In genomic region chr8:71340625-71341024, GRCm38 (mm10) we compare ENCODE assay signal across 7 mouse cellular contexts. TPM values are rescaled to one million over a fixed set of nuclear protein-coding genes. Genes with fewer than 3 reads are reported as not detected.
DNase-seq lines count a peak whose midpoint lies in the region; ATAC-seq and TF ChIP-seq lines count a peak whose summit lies in the region.

No protein-coding gene starts in this region.

- H3K4me1 ChIP-seq in kidney, embryonic 14.5 days (ENCODE audit: control insufficient read depth, insufficient read depth, low read length): no peaks in the 10 kb centered on the region
- H3K4me1 ChIP-seq in MEL (ENCODE audit: control insufficient read depth in 1 of 2, insufficient read depth in 2 of 2, low read length in 2 of 2): no peaks in the 10 kb centered on the region

- WGBS in kidney, embryonic 14.5 days: 80% methylated on average over 5 of the region's 5 CpGs

- no peaks in the 10 kb centered on the region for H3K9me3 ChIP-seq in kidney, embryonic 14.5 days (ENCODE audit: control insufficient read depth, low read length)
- no peaks in the 10 kb centered on the region for H3K9me3 ChIP-seq in MEL (replicated peaks; ENCODE audit: insufficient read depth, low read length)

- no peak overlapping the region for H3K4me2 ChIP-seq in kidney, embryonic 14.5 days (replicated peaks; ENCODE audit: low read depth, low read length)

- no peak overlapping the region for H3K4me3 ChIP-seq in kidney, embryonic 14.5 days (ENCODE audit: low read length)
- H3K4me3 ChIP-seq in MEL (ENCODE audit: control insufficient read depth in 1 of 2, insufficient read depth in 1 of 2, low read depth in 2 of 2, low read length in 2 of 2): no peak overlapping the region

- ATAC-seq in kidney, embryonic 14.5 days (ENCODE audit: low FRiP score, low TSS enrichment): no peak

- no peak overlapping the region for H3K27ac ChIP-seq in kidney, embryonic 14.5 days (ENCODE audit: low read depth, low read length)
- no peak overlapping the region for H3K27ac ChIP-seq in MEL (ENCODE audit: control insufficient read depth, low read depth, low read length)

- DNase-seq in kidney, adult 18-20 months: peak; percentile 48
- DNase-seq in MEL (ENCODE audit: low read depth, low spot score): peak; percentile 60
- peak; percentile 40 for DNase-seq in c-Kit-positive CD71-negative TER-119-negative erythroid progenitor cells, embryonic 14.5 days (ENCODE audit: low read depth)
- DNase-seq in kidney, postnatal 25 days: peak; percentile 56 to 73
- DNase-seq in spleen, adult 12 weeks (ENCODE audit: low spot score): peak; percentile 18
- no peak for DNase-seq in right cerebral cortex, postnatal 14 days

- H3K27me3 ChIP-seq in kidney, embryonic 14.5 days (ENCODE audit: control insufficient read depth, insufficient read depth, low read length): no peaks in the 10 kb centered on the region
- H3K27me3 ChIP-seq in MEL (ENCODE audit: control insufficient read depth in 1 of 2, insufficient read depth in 2 of 2, low read length in 2 of 2): no peaks in the 10 kb centered on the region

- no peaks in the 10 kb centered on the region for H3K79me2 ChIP-seq in MEL (ENCODE audit: control insufficient read depth, insufficient read depth, low read length, poor library complexity)

- TF ChIP-seq RAD21 in MEL (IDR thresholded peaks at IDR 0.05; ENCODE audit: low read depth, low read length): peak; percentile 53

- H3K36me3 ChIP-seq in kidney, embryonic 14.5 days (ENCODE audit: control insufficient read depth, insufficient read depth, low read length): peaks cover 43% of the 10 kb centered on the region
- H3K36me3 ChIP-seq in MEL (ENCODE audit: control insufficient read depth in 1 of 2, insufficient read depth in 2 of 2, low read length in 2 of 2): peaks cover 0 to 3% of the 10 kb centered on the region in 2 experiments; a peak in 2 of 4 replicates

- TF ChIP-seq POLR2A in MEL (IDR thresholded peaks at IDR 0.05; ENCODE audit: control insufficient read depth in 1 of 2, insufficient read depth in 1 of 2, low read depth in 1 of 2, low read length in 2 of 2, poor library complexity in 1 of 2): no peak

- TF ChIP-seq CTCF in MEL (IDR thresholded peaks at IDR 0.05 in 2 of 3, conservative IDR thresholded peaks at IDR 0.05 in 1 of 3; ENCODE audit: control insufficient read depth in 1 of 3, insufficient read depth in 1 of 3, low read depth in 2 of 3, low read length in 3 of 3, poor library complexity in 1 of 3, severe bottlenecking in 1 of 3): peak; percentile 48 to 74 (median 65); a peak in 5 of 6 replicates

- H3K9ac ChIP-seq in kidney, embryonic 14.5 days (ENCODE audit: low read depth, low read length): no peak overlapping the region
- no peak overlapping the region for H3K9ac ChIP-seq in MEL (ENCODE audit: control insufficient read depth, low read depth, low read length, poor library complexity, severe bottlenecking)

- no peak for TF ChIP-seq EP300 in MEL (IDR thresholded peaks at IDR 0.05; ENCODE audit: low read depth in 1 of 2, low read length in 2 of 2)

TF ChIP-seq in MEL, 35 proteins besides CTCF, POLR2A, EP300 and RAD21:
- TF ChIP-seq POLR2AphosphoS2 (IDR thresholded peaks at IDR 0.05; ENCODE audit: low read length) (no peak), SMC3 (IDR thresholded peaks at IDR 0.05; ENCODE audit: low read depth, low read length) (peak; percentile 52)

RNA-seq across cellular contexts. Expression of gene Use1, which starts 26.0 kb away (rescaled TPM):
- polyA plus RNA-seq in kidney, embryonic 14.5 days (2014; fragmentation: Nextera tagmentation; extraction: Ambion mirVana): 112 and 115 TPM in 2 replicates
- 91.9 and 107 TPM in 2 replicates for total RNA-seq in MEL (2012; rRNA removed)
- 100 to 1,000 TPM in 1 of 2 experiments, not detected in 1; 117 TPM for polyA plus RNA-seq in MEL (2012; ENCODE audit: insufficient read depth in 1 of 2, insufficient read length in 2 of 2, low read depth in 1 of 2, low replicate concordance in 2 of 2, missing spikeins in 1 of 2)

RNA-seq across cellular contexts. Expression of gene Ocel1, which starts 30.5 kb away (rescaled TPM):
- 4.6 and 5.2 TPM in 2 replicates for polyA plus RNA-seq in kidney, embryonic 14.5 days (2014; fragmentation: Nextera tagmentation; extraction: Ambion mirVana)
- 14.1 and 18.3 TPM in 2 replicates for total RNA-seq in MEL (2012; rRNA removed)
- polyA plus RNA-seq in MEL (2012; ENCODE audit: insufficient read depth in 1 of 2, insufficient read length in 2 of 2, low read depth in 1 of 2, low replicate concordance in 2 of 2, missing spikeins in 1 of 2): 10 to 100 TPM in 1 of 2 experiments, not detected in 1; 16.2 TPM

RNA-seq across cellular contexts. Expression of gene Nr2f6, which starts 41.1 kb away (rescaled TPM):
- polyA plus RNA-seq in kidney, embryonic 14.5 days (2014; fragmentation: Nextera tagmentation; extraction: Ambion mirVana): 134 and 149 TPM in 2 replicates
- total RNA-seq in MEL (2012; rRNA removed): 29.6 and 30.5 TPM in 2 replicates
- 10 to 100 TPM in 1 of 2 experiments, not detected in 1; 48.3 TPM for polyA plus RNA-seq in MEL (2012; ENCODE audit: insufficient read depth in 1 of 2, insufficient read length in 2 of 2, low read depth in 1 of 2, low replicate concordance in 2 of 2, missing spikeins in 1 of 2)

RNA-seq across cellular contexts. Expression of gene Ushbp1, which starts 55.0 kb away (rescaled TPM):
- 10.4 and 12.3 TPM in 2 replicates for polyA plus RNA-seq in kidney, embryonic 14.5 days (2014; fragmentation: Nextera tagmentation; extraction: Ambion mirVana)
- total RNA-seq in MEL (2012; rRNA removed): 0.04 TPM in 1 of 2 replicates, not detected in the other
- under 1 TPM in 1 of 2 experiments, not detected in 1; 0.07 TPM for polyA plus RNA-seq in MEL (2012; ENCODE audit: insufficient read depth in 1 of 2, insufficient read length in 2 of 2, low read depth in 1 of 2, low replicate concordance in 2 of 2, missing spikeins in 1 of 2)

RNA-seq across cellular contexts. Expression of gene Babam1, which starts 56.0 kb away (rescaled TPM):
- 107 and 125 TPM in 2 replicates for polyA plus RNA-seq in kidney, embryonic 14.5 days (2014; fragmentation: Nextera tagmentation; extraction: Ambion mirVana)
- 54.5 and 59.6 TPM in 2 replicates for total RNA-seq in MEL (2012; rRNA removed)
- 100 to 1,000 TPM in 1 of 2 experiments, not detected in 1; 132 TPM for polyA plus RNA-seq in MEL (2012; ENCODE audit: insufficient read depth in 1 of 2, insufficient read length in 2 of 2, low read depth in 1 of 2, low replicate concordance in 2 of 2, missing spikeins in 1 of 2)
